Mouse (Mus musculus): ENCODE measurements around the gene Clcc1. TPM values are rescaled to one million over a fixed set of nuclear protein-coding genes. Genes with fewer than 3 reads are reported as not detected.

The Clcc1 gene
- polyA plus RNA-seq, 1 experiment from 2014 or later: 50.8 TPM

Other genes starting within 250 kb of the Clcc1 start
- 50.5 and 58.0 TPM in 2 replicates for gene Celsr2, start 238.4 kb upstream of the Clcc1 start, polyA plus RNA-seq (2015; fragmentation: Nextera tagmentation; extraction: Ambion mirVana)
- 220 and 230 TPM in 2 replicates for gene Sars, start 208.7 kb upstream of the Clcc1 start, polyA plus RNA-seq (2015; fragmentation: Nextera tagmentation; extraction: Ambion mirVana)
- gene 1700013F07Rik, start 119.8 kb upstream of the Clcc1 start, polyA plus RNA-seq (2015; fragmentation: Nextera tagmentation; extraction: Ambion mirVana): 0.74 and 2.9 TPM in 2 replicates
- gene 5330417C22Rik, start 117.4 kb upstream of the Clcc1 start, polyA plus RNA-seq (2015; fragmentation: Nextera tagmentation; extraction: Ambion mirVana): 9.8 and 10.0 TPM in 2 replicates
- gene Tmem167b, start 91.4 kb upstream of the Clcc1 start, polyA plus RNA-seq (2015; fragmentation: Nextera tagmentation; extraction: Ambion mirVana): 58.8 and 60.6 TPM in 2 replicates
- 63.8 and 66.2 TPM in 2 replicates for gene Taf13, start 82.2 kb upstream of the Clcc1 start, polyA plus RNA-seq (2015; fragmentation: Nextera tagmentation; extraction: Ambion mirVana)
- gene Wdr47, start 62.6 kb upstream of the Clcc1 start, polyA plus RNA-seq (2015; fragmentation: Nextera tagmentation; extraction: Ambion mirVana): 91.5 and 96.5 TPM in 2 replicates
- 24.4 and 26.8 TPM in 2 replicates for gene Gpsm2, start 68.4 kb downstream of the Clcc1 start, polyA plus RNA-seq (2015; fragmentation: Nextera tagmentation; extraction: Ambion mirVana)
- 0.16 TPM in 1 of 2 replicates, not detected in the other for gene Aknad1, start 85.7 kb downstream of the Clcc1 start, polyA plus RNA-seq (2015; fragmentation: Nextera tagmentation; extraction: Ambion mirVana)
- gene Stxbp3, start 186.6 kb downstream of the Clcc1 start, polyA plus RNA-seq (2015; fragmentation: Nextera tagmentation; extraction: Ambion mirVana): 15.5 and 16.7 TPM in 2 replicates
- 0.09 TPM in 1 of 2 replicates, not detected in the other for gene Fndc7, start 236.1 kb downstream of the Clcc1 start, polyA plus RNA-seq (2015; fragmentation: Nextera tagmentation; extraction: Ambion mirVana)